Mouse (Mus musculus): ENCODE measurements around the gene Dhrs7. TPM values are rescaled to one million over a fixed set of nuclear protein-coding genes. Genes with fewer than 3 reads are reported as not detected.

Dhrs7 gene
- polyA plus RNA-seq, 1 experiment from 2014 or later, result 66.2 TPM

- Histone ChIP-seq H3K27me3 (ENCODE audit: control insufficient read depth, insufficient read depth, low read length) (no peaks in the 10 kb centered on the region), H3K27ac (ENCODE audit: low read length) (no peak overlapping the region), H3K9ac (ENCODE audit: low read length) (no peak overlapping the region), H3K4me1 (ENCODE audit: control insufficient read depth, insufficient read depth, low read length) (no peaks in the 10 kb centered on the region), H3K9me3 (replicated peaks; ENCODE audit: control insufficient read depth, low read length) (no peaks in the 10 kb centered on the region), H3K4me3 (replicated peaks; ENCODE audit: low read length) (no peak overlapping the region), H3K36me3 (ENCODE audit: control insufficient read depth, insufficient read depth, low read length) (no peaks in the 10 kb centered on the region), H3K4me2 (ENCODE audit: low read depth, low read length) (no peak overlapping the region)
- no peak for ATAC-seq (ENCODE audit: insufficient read depth, low FRiP score)
- WGBS, result 73% methylated on average over 5 of the region's 5 CpGs
These were observed 41.7 kb downstream of the Dhrs7 start for GRCm38 (mm10) chr12:72622853-72623496.

- no peak overlapping the region for H3K9ac ChIP-seq (ENCODE audit: low read length)
- H3K4me1 ChIP-seq (ENCODE audit: control insufficient read depth, insufficient read depth, low read length), result no peaks in the 10 kb centered on the region
- no peak for ATAC-seq (ENCODE audit: insufficient read depth, low FRiP score)
- 73% methylated on average over 1 of the region's 1 CpGs for WGBS
- H3K4me2 ChIP-seq (ENCODE audit: low read depth, low read length), result no peak overlapping the region
- H3K27me3 ChIP-seq (ENCODE audit: control insufficient read depth, insufficient read depth, low read length), result no peaks in the 10 kb centered on the region
- no peaks in the 10 kb centered on the region for H3K9me3 ChIP-seq (replicated peaks; ENCODE audit: control insufficient read depth, low read length)
- H3K4me3 ChIP-seq (replicated peaks; ENCODE audit: low read length), result no peak overlapping the region
- H3K27ac ChIP-seq (ENCODE audit: low read length), result no peak overlapping the region
- H3K36me3 ChIP-seq (ENCODE audit: control insufficient read depth, insufficient read depth, low read length), result no peaks in the 10 kb centered on the region
These were observed 43.3 kb downstream of the Dhrs7 start for GRCm38 (mm10) chr12:72621441-72621840.

- no peak overlapping the region for H3K27ac ChIP-seq (ENCODE audit: low read length)
- H3K4me3 ChIP-seq (replicated peaks; ENCODE audit: low read length), result no peak overlapping the region
- H3K4me2 ChIP-seq (ENCODE audit: low read depth, low read length), result no peak overlapping the region
- no peaks in the 10 kb centered on the region for H3K36me3 ChIP-seq (ENCODE audit: control insufficient read depth, insufficient read depth, low read length)
- H3K27me3 ChIP-seq (ENCODE audit: control insufficient read depth, insufficient read depth, low read length), result no peaks in the 10 kb centered on the region
- no peaks in the 10 kb centered on the region for H3K4me1 ChIP-seq (ENCODE audit: control insufficient read depth, insufficient read depth, low read length)
- ATAC-seq (ENCODE audit: insufficient read depth, low FRiP score), result no peak
- H3K9me3 ChIP-seq (replicated peaks; ENCODE audit: control insufficient read depth, low read length), result no peaks in the 10 kb centered on the region
- H3K9ac ChIP-seq (ENCODE audit: low read length), result no peak overlapping the region
- 88% methylated on average over 7 of the region's 7 CpGs for WGBS
These were observed 43.9 kb downstream of the Dhrs7 start for GRCm38 (mm10) chr12:72620856-72621255.

- Histone ChIP-seq H3K9ac (ENCODE audit: low read length) (no peak overlapping the region), H3K9me3 (replicated peaks; ENCODE audit: control insufficient read depth, low read length) (no peaks in the 10 kb centered on the region), H3K4me1 (ENCODE audit: control insufficient read depth, insufficient read depth, low read length) (no peaks in the 10 kb centered on the region), H3K36me3 (ENCODE audit: control insufficient read depth, insufficient read depth, low read length) (no peaks in the 10 kb centered on the region), H3K4me3 (replicated peaks; ENCODE audit: low read length) (no peak overlapping the region), H3K4me2 (ENCODE audit: low read depth, low read length) (no peak overlapping the region), H3K27me3 (ENCODE audit: control insufficient read depth, insufficient read depth, low read length) (no peaks in the 10 kb centered on the region), H3K27ac (ENCODE audit: low read length) (no peak overlapping the region)
- WGBS, result 89% methylated on average over 3 of the region's 3 CpGs
- ATAC-seq (ENCODE audit: insufficient read depth, low FRiP score), result no peak
These were observed 52.7 kb downstream of the Dhrs7 start for GRCm38 (mm10) chr12:72612053-72612452.

Other genes with a start within 250 kb of the Dhrs7 start
- gene Lrrc9, start 223.0 kb downstream of the Dhrs7 start, polyA plus RNA-seq (2015; fragmentation: Nextera tagmentation; extraction: Ambion mirVana), result 0.12 and 0.20 TPM in 2 replicates
- 10.7 and 10.9 TPM in 2 replicates for gene Pcnx4, start 128.5 kb downstream of the Dhrs7 start, polyA plus RNA-seq (2015; fragmentation: Nextera tagmentation; extraction: Ambion mirVana)
- not detected in 2 replicates for gene Gm4756, start 15.2 kb downstream of the Dhrs7 start, polyA plus RNA-seq (2015; fragmentation: Nextera tagmentation; extraction: Ambion mirVana)
- 22.9 and 23.4 TPM in 2 replicates for gene Ppm1a, start 92.5 kb upstream of the Dhrs7 start, polyA plus RNA-seq (2015; fragmentation: Nextera tagmentation; extraction: Ambion mirVana)